ENCODE assay signal across 17 mouse cellular contexts in the genomic region with DNA sequence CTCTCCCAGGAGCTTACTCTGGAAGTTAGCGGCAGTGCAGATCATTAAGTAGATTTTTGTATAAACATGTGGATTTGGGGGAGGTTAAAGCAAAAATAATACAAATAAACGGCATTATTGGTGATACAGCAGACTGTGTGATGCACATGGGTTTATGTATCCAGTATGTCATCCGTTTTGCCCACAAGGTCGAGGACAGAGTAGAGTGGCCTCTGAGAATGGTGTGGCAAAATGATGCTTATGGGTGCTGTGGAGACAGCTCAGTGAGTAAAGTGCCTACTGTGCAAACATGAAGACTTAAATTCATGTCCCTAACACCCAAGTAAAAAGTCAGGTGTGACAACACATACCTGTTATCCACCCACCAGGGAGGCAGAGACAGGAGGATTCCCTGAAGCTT. TPM values are rescaled to one million over a fixed set of nuclear protein-coding genes. Genes with fewer than 3 reads are reported as not detected.
DNase-seq lines count a peak whose midpoint lies in the region; ATAC-seq lines count a peak whose summit lies in the region.
"Had no signal": no experiment of that assay in that cellular context is flagged by ENCODE, and none has a peak within 500 bp of the region (broad histone marks: within the 10 kb centered on the region; RNA-seq: fewer than 3 reads in every experiment).

No protein-coding gene starts in this region.

- no peaks in the 10 kb centered on the region for H3K27me3 ChIP-seq in heart, embryonic 10.5 days (ENCODE audit: insufficient read depth, poor library complexity, severe bottlenecking)
- no peaks in the 10 kb centered on the region for H3K27me3 ChIP-seq in forebrain, embryonic 10.5 days (ENCODE audit: poor library complexity, severe bottlenecking)
- peaks cover 10% of the 10 kb centered on the region; the same call in 1 of the 2 replicates for H3K27me3 ChIP-seq in hindbrain, embryonic 10.5 days (ENCODE audit: insufficient read depth, poor library complexity, severe bottlenecking)
- H3K27me3 ChIP-seq in midbrain, embryonic 12.5 days: peaks cover 17% of the 10 kb centered on the region
- H3K27me3 ChIP-seq: lung, embryonic 15.5 days; megakaryocyte, embryonic 14.5 days; neural tube, embryonic 12.5 days had no signal

- peak overlapping the region; percentile 44 for H3K4me2 ChIP-seq in midbrain, embryonic 12.5 days (replicated peaks)
- H3K4me2 ChIP-seq: lung, embryonic 15.5 days; neural tube, embryonic 12.5 days had no signal

- H3K4me1 ChIP-seq in heart, embryonic 10.5 days: peaks cover 16% of the 10 kb centered on the region; the same call in 1 of the 2 replicates
- H3K4me1 ChIP-seq in forebrain, embryonic 10.5 days: peaks cover 16% of the 10 kb centered on the region
- H3K4me1 ChIP-seq in hindbrain, embryonic 10.5 days (replicated peaks): peaks cover 15% of the 10 kb centered on the region
- H3K4me1 ChIP-seq in midbrain, embryonic 12.5 days: peaks cover 13% of the 10 kb centered on the region
- H3K4me1 ChIP-seq: lung, embryonic 15.5 days; megakaryocyte, embryonic 14.5 days had no signal

- H3K27ac ChIP-seq in heart, embryonic 10.5 days: peak overlapping the region; percentile 76
- H3K27ac ChIP-seq in forebrain, embryonic 10.5 days: peak overlapping the region; percentile 68
- peak overlapping the region; percentile 57; the same call in 1 of the 2 replicates for H3K27ac ChIP-seq in hindbrain, embryonic 10.5 days
- peak overlapping the region; percentile 77 for H3K27ac ChIP-seq in midbrain, embryonic 12.5 days (replicated peaks)
- H3K27ac ChIP-seq: lung, embryonic 15.5 days; neural tube, embryonic 12.5 days had no signal

- WGBS in heart, embryonic 10.5 days: 71% methylated on average over 4 of the region's 4 CpGs
- 83% methylated on average over 4 of the region's 4 CpGs for WGBS in forebrain, embryonic 10.5 days
- 76% methylated on average over 4 of the region's 4 CpGs for WGBS in hindbrain, embryonic 10.5 days
- WGBS in midbrain, embryonic 12.5 days: 81% methylated on average over 4 of the region's 4 CpGs

- ATAC-seq in midbrain, embryonic 12.5 days (ENCODE audit: low FRiP score, low read depth): no peak
- ATAC-seq: inflammation-experienced regulatory T-cells, adult 6 months had no signal

- H3K9ac ChIP-seq in midbrain, embryonic 12.5 days (replicated peaks): no peak overlapping the region
- H3K9ac ChIP-seq: lung, embryonic 15.5 days; neural tube, embryonic 12.5 days had no signal

- no peaks in the 10 kb centered on the region for H3K9me3 ChIP-seq in heart, embryonic 10.5 days
- 0 out of 2 replicates have a peak, but pooled peaks cover 3% of the 10 kb centered on the region for H3K9me3 ChIP-seq in forebrain, embryonic 10.5 days
- H3K9me3 ChIP-seq in hindbrain, embryonic 10.5 days: no peaks in the 10 kb centered on the region
- no peaks in the 10 kb centered on the region for H3K9me3 ChIP-seq in midbrain, embryonic 12.5 days
- H3K9me3 ChIP-seq: lung, embryonic 15.5 days; neural tube, embryonic 12.5 days had no signal

- H3K4me3 ChIP-seq in heart, embryonic 10.5 days: peak overlapping the region; percentile 40
- H3K4me3 ChIP-seq in forebrain, embryonic 10.5 days: peak overlapping the region; percentile 28; the same call in 1 of the 2 replicates
- H3K4me3 ChIP-seq in hindbrain, embryonic 10.5 days: peak overlapping the region; percentile 30
- no peak overlapping the region for H3K4me3 ChIP-seq in midbrain, embryonic 12.5 days
- H3K4me3 ChIP-seq: erythroblast, embryonic 14.5 days; lung, embryonic 15.5 days; megakaryocyte, embryonic 14.5 days; neural tube, embryonic 12.5 days had no signal

- no peak for DNase-seq in heart, embryonic 10.5 days (ENCODE audit: low spot score)
- DNase-seq in heart, adult 9 months (ENCODE audit: low spot score in 2 of 2): no peak
- DNase-seq in forebrain, embryonic 10.5 days (ENCODE audit: extremely low spot score, low spot score): no peak
- DNase-seq in hindbrain, embryonic 10.5 days (ENCODE audit: low spot score): no peak
- no peak for DNase-seq in ovary, postnatal 14 days (ENCODE audit: low spot score)
- no peak for DNase-seq in thymus, postnatal 36 days
- DNase-seq in thymus, postnatal 10 days (ENCODE audit: low spot score in 2 of 2): no peak
- DNase-seq: adrenal gland, postnatal 36 days; kidney, postnatal 10 days; thymus, adult 18-20 months had no signal

- H3K36me3 ChIP-seq in heart, embryonic 10.5 days: no peaks in the 10 kb centered on the region
- no peaks in the 10 kb centered on the region for H3K36me3 ChIP-seq in forebrain, embryonic 10.5 days (replicated peaks)
- no peaks in the 10 kb centered on the region for H3K36me3 ChIP-seq in hindbrain, embryonic 10.5 days
- no peaks in the 10 kb centered on the region for H3K36me3 ChIP-seq in midbrain, embryonic 12.5 days
- H3K36me3 ChIP-seq: lung, embryonic 15.5 days; neural tube, embryonic 12.5 days had no signal

RNA-seq across cellular contexts. Expression of a gene that starts 53.9 kb away (rescaled TPM):
- polyA plus RNA-seq in heart, embryonic 10.5 days (2016; fragmentation: Nextera tagmentation; extraction: Ambion mirVana): 3.1 and 4.9 TPM in 2 replicates
- 12.6 and 13.5 TPM in 2 replicates for polyA plus RNA-seq in forebrain, embryonic 10.5 days (2016; fragmentation: Nextera tagmentation; extraction: Ambion mirVana)
- polyA plus RNA-seq in hindbrain, embryonic 10.5 days (2016; fragmentation: Nextera tagmentation; extraction: Ambion mirVana): 13.0 and 13.1 TPM in 2 replicates
- 17.6 and 18.5 TPM in 2 replicates for polyA plus RNA-seq in midbrain, embryonic 12.5 days (2016; fragmentation: Nextera tagmentation; extraction: Ambion mirVana)
- polyA plus RNA-seq: erythroblast, embryonic 14.5 days; liver, adult 2 months had no signal
